Mouse (Mus musculus) liver, embryonic 15.5 days (tissue): ENCODE data around the gene Fam151b. TPM values are rescaled to one million over a fixed set of nuclear protein-coding genes. Genes with fewer than 3 reads are reported as not detected.

ENCODE experiments used
- ATAC-seq: fragments of 200-750 bp; cut with Nextera tagmentation; 2 replicates; pipeline ENCODE4 v1.8.0; 2017; ENCODE audit warnings: moderate number of reproducible peaks, mild to moderate bottlenecking, moderate library complexity; ENCODE audit not compliant: insufficient read depth
- H3K27ac ChIP-seq: fragments of 300-500 bp; sonication (generic); replicated peaks from 2 replicates; pipeline ENCODE4 v1.5.1; 2015; ENCODE audit warnings: mild to moderate bottlenecking, inconsistent platforms
- H3K27me3 ChIP-seq: fragments of 300-500 bp; sonication (generic); 2 replicates; pipeline ENCODE4 v1.6.1; 2015; ENCODE audit warnings: mild to moderate bottlenecking, inconsistent platforms
- H3K36me3 ChIP-seq: fragments of 300-500 bp; sonication (generic); replicated peaks from 2 replicates; pipeline ENCODE4 v1.6.1; 2015; ENCODE audit warnings: moderate library complexity, mild to moderate bottlenecking, inconsistent platforms
- H3K4me1 ChIP-seq: fragments of 300-500 bp; sonication (generic); replicated peaks from 2 replicates; pipeline ENCODE4 v1.6.1; 2015; ENCODE audit warnings: inconsistent platforms
- H3K4me2 ChIP-seq: fragments of 300-500 bp; sonication (generic); 2 replicates; pipeline ENCODE4 v1.6.1; 2015; ENCODE audit warnings: moderate library complexity, mild to moderate bottlenecking, inconsistent platforms
- H3K4me3 ChIP-seq: fragments of 300-500 bp; sonication (generic); replicated peaks from 2 replicates; pipeline ENCODE4 v1.5.1; 2015; ENCODE audit warnings: mild to moderate bottlenecking, inconsistent platforms
- H3K9ac ChIP-seq: fragments of 300-500 bp; sonication (generic); 2 replicates; pipeline ENCODE4 v1.6.1; 2015; ENCODE audit warnings: moderate library complexity, mild to moderate bottlenecking, inconsistent platforms
- H3K9me3 ChIP-seq: fragments of 300-500 bp; sonication (generic); replicated peaks from 2 replicates; pipeline ENCODE4 v1.6.1; 2016; ENCODE audit warnings: inconsistent platforms
- WGBS: fragments of 180-500 bp; shearing (Covaris S2); methylation state at CpG from one replicate; pipeline ENCODE4 v1.1.7; 2015; ENCODE audit warnings: mixed read lengths; ENCODE audit not compliant: insufficient replicate concordance; 5-methylcytosine and 5-hydroxymethylcytosine counted together
- polyA plus RNA-seq: library from polyadenylated mRNA; unstranded; fragments of >200 nt; fragmentation: Nextera tagmentation; extraction: Ambion mirVana; gene quantifications from 2 replicates; pipeline ENCODE4 v1.2.1, GENCODE M21; 2015

Fam151b gene
- polyA plus RNA-seq, 1 experiment from 2014 or later, result not detected

DNA sequence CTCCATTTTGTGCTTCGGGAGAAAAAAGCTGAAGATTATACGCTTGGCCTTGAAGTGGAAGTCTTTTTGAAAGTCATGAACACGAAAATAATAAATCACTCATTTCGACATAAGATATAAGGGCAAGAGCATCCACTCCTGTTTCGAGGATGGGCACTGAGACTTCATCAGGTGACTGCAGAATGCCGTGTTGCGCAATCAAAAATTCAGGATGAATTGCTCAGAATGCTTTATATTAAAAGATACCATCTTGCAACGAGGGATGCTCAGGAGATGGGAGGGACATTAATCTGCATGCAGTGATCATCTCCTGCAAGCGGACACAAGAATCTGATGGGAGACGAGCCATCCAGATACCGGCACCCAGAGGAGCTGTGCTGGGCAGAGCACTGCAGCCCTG, 64.2 kb downstream of the Fam151b start:
- Histone ChIP-seq H3K27ac (no peak overlapping the region), H3K9ac (no peak overlapping the region), H3K36me3 (no peaks in the 10 kb centered on the region), H3K27me3 (peaks cover 29% of the 10 kb centered on the region), H3K4me3 (no peak overlapping the region), H3K4me1 (no peaks in the 10 kb centered on the region), H3K9me3 (no peaks in the 10 kb centered on the region), H3K4me2 (no peak overlapping the region)
- WGBS, result 58% methylated on average over 11 of the region's 11 CpGs
- no peak for ATAC-seq

DNA sequence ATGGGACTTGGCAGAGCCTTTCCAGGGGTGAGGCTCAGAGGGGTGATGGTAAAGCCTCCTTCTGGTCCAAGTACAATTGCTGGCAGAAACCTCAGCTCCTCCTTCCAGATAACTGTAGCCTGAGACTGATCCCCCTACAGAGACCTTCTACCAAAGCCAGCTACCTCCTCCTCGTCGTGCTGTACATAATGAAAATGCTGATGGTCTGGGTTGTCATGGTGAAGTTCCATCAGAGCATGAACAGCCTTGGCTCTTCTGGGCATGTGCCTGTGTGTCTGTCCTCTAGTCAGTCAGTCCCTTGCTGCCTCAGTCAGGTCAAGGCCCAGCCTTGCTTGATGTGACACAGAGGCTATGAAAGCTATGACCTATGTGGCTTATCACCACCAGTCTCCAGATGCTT, 73.3 kb downstream of the Fam151b start:
- Histone ChIP-seq H3K27me3 (no peaks in the 10 kb centered on the region), H3K9ac (no peak overlapping the region), H3K36me3 (no peaks in the 10 kb centered on the region), H3K4me1 (no peaks in the 10 kb centered on the region), H3K4me3 (no peak overlapping the region), H3K27ac (no peak overlapping the region), H3K9me3 (no peaks in the 10 kb centered on the region), H3K4me2 (no peak overlapping the region)
- 81% methylated on average over 2 of the region's 2 CpGs for WGBS
- ATAC-seq, result no peak

DNA sequence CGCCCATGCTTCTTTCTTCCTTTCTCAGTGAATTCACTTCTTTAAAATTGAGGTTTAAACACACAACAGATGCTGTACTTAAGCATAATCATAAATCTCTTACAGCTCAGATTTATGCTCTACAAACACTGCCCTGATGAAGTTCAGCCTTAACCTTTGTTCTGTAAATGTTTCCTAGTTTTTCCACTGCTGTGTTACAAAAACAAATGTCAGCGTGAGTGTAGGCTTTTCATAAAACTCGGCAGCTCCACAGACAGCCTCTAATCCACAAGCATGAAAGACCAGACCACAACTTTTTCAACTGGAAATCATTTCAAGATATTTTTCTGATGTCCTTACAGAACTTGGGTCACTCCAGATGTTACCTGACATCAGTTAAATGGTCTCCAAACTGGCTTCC, 80.3 kb downstream of the Fam151b start:
- Histone ChIP-seq H3K9ac (no peak overlapping the region), H3K4me2 (no peak overlapping the region), H3K27me3 (no peaks in the 10 kb centered on the region), H3K36me3 (no peaks in the 10 kb centered on the region), H3K4me3 (no peak overlapping the region), H3K4me1 (no peaks in the 10 kb centered on the region), H3K27ac (no peak overlapping the region), H3K9me3 (no peaks in the 10 kb centered on the region)
- 55% methylated on average over 3 of the region's 3 CpGs for WGBS
- no peak for ATAC-seq

DNA sequence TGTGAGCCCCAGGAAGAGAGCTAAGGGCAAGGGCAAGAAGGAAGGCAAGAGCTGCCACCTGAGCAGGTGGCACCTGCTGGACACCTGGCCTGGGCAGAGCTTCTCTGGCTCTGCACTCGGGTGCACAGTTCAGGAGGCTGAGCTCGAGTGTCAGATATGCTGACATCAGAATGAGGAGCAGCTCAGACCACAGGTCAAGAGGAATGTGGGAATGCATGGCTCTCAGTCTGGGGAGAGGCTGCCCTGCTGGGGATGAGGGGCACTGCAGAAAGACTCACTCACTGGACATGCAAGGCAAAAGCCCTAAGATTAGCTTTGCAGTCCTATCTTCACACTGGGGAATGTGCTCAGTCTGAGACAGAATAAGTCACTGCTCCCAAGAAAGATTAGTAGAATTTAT, 81.8 kb downstream of the Fam151b start:
- no peak for ATAC-seq
- no peak overlapping the region for H3K4me2 ChIP-seq
- H3K4me3 ChIP-seq, result no peak overlapping the region
- no peaks in the 10 kb centered on the region for H3K27me3 ChIP-seq
- no peaks in the 10 kb centered on the region for H3K36me3 ChIP-seq
- no peaks in the 10 kb centered on the region for H3K4me1 ChIP-seq
- no peaks in the 10 kb centered on the region for H3K9me3 ChIP-seq
- no peak overlapping the region for H3K9ac ChIP-seq
- H3K27ac ChIP-seq, result no peak overlapping the region
- 26% methylated on average over 2 of the region's 2 CpGs for WGBS

Other genes starting within 250 kb of the Fam151b start
- 0.30 and 0.38 TPM in 2 replicates for gene Gm20379, start 178.0 kb downstream of the Fam151b start, polyA plus RNA-seq
- gene Dhfr, start 129.3 kb downstream of the Fam151b start, polyA plus RNA-seq, result 14.3 and 15.9 TPM in 2 replicates
- 8.1 and 8.8 TPM in 2 replicates for gene Msh3, start 129.0 kb downstream of the Fam151b start, polyA plus RNA-seq
- 0.03 TPM in 1 of 2 replicates, not detected in the other for gene Ankrd34b, start 58.1 kb downstream of the Fam151b start, polyA plus RNA-seq
- gene Zfyve16, start 46.9 kb upstream of the Fam151b start, polyA plus RNA-seq, result 1.5 and 1.6 TPM in 2 replicates
- not detected in 2 replicates for gene Spz1, start 92.2 kb upstream of the Fam151b start, polyA plus RNA-seq
- gene Serinc5, start 127.1 kb upstream of the Fam151b start, polyA plus RNA-seq, result 17.3 and 20.1 TPM in 2 replicates